Mouse (Mus musculus) left cerebral cortex, adult 9 months (tissue): Measurements from ENCODE around the gene Zfp457.
"Not testable (repeated sequence)": the region's sequence is repeated elsewhere in the genome, so short reads cannot be mapped to it uniquely, and the experiment has no call there.

Experiments
- DNase-seq, 2 experiments: peaks; one replicate each; pipeline ENCODE4 v3.0.0; 2022; ENCODE audit warnings: low spot score in 2 of 2

The Zfp457 gene

GRCm38 (mm10) chr13:67305822-67306672, at the start of gene Zfp457:
Gene Zfp457, minus strand, starts transcription at chr13:67306485.
- peak; percentile 88 to 94 for DNase-seq

- DNase-seq, result no peak
Measured at GRCm38 (mm10) chr13:67351854-67352253, 45.6 kb upstream of the Zfp457 start.

- DNase-seq, result no peak
Measured at GRCm38 (mm10) chr13:67343422-67343821, 37.1 kb upstream of the Zfp457 start.

- DNase-seq, result no peak
Measured at GRCm38 (mm10) chr13:67332877-67333276, 26.6 kb upstream of the Zfp457 start.

- peak; percentile 68 to 88 for DNase-seq
Measured at GRCm38 (mm10) chr13:67332019-67332724, 25.9 kb upstream of the Zfp457 start, which contains the start of gene Zfp595. Gene Zfp595, minus strand, starts transcription at chr13:67332570.

- no peak for DNase-seq
Measured at GRCm38 (mm10) chr13:67306718-67307117, 433 bp upstream of the Zfp457 start.

- DNase-seq, result peak; percentile 7 to 35
Measured at GRCm38 (mm10) chr13:67278314-67278713, 28.0 kb downstream of the Zfp457 start, which contains the start of gene Zfp458. Gene Zfp458, minus strand, starts transcription at chr13:67278466.

GRCm38 (mm10) chr13:67269383-67270065, 36.8 kb downstream of the Zfp457 start:
- not testable (repeated sequence) for DNase-seq

GRCm38 (mm10) chr13:67268568-67269369, 37.5 kb downstream of the Zfp457 start:
- peak; percentile 73 to 86 for DNase-seq
